Mouse (Mus musculus): Measurements from ENCODE around the gene Utp15. TPM values are rescaled to one million over a fixed set of nuclear protein-coding genes. Genes with fewer than 3 reads are reported as not detected.

The Utp15 gene
- polyA plus RNA-seq, 1 experiment from 2014 or later, result 32.1 TPM

DNA sequence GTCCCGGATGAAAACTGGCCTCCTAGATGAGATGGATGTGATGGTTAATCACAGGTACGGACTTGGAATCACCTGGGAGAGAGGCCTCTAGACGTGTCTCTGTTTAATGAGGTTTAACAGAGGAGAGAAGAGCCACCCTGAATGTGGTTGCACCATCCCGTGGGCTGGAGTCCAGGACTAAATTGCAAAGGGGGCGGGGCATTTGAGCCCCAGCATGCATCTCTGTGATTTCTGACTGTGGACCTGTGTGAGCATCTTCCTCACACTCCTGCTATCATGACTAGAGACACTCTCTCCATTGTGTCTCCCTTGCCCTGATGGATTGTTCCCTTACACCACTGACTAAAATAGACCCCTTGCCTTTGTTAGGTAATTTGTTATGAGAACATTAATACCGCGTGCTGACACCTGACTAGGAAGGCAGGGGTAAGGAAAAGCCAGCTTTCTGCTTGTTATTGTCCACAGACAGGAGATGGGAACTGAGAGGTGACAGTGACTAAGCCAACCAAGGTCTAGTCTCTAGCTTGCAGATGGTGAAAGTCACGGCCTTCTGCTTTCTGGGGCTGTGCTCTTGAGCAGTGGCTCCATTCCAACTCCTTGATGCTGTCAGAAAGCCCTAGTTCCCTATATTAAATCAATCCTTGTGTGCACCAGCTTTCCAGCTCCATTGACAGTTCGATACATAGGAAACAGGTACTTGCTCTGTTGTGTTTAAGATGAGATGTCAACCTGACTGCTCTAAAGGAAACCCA, 21.1 kb downstream of the Utp15 start:
- no peaks in the 10 kb centered on the region for H3K27me3 ChIP-seq (ENCODE audit: insufficient read depth, poor library complexity, severe bottlenecking)
- no peak overlapping the region for H3K4me3 ChIP-seq
- no peak for DNase-seq (ENCODE audit: low spot score)
- no peaks in the 10 kb centered on the region for H3K36me3 ChIP-seq
- H3K9me3 ChIP-seq, result no peaks in the 10 kb centered on the region
- WGBS, result 66% methylated on average over 9 of the region's 9 CpGs
- H3K27ac ChIP-seq, result no peak overlapping the region
- H3K4me1 ChIP-seq, result no peaks in the 10 kb centered on the region

DNA sequence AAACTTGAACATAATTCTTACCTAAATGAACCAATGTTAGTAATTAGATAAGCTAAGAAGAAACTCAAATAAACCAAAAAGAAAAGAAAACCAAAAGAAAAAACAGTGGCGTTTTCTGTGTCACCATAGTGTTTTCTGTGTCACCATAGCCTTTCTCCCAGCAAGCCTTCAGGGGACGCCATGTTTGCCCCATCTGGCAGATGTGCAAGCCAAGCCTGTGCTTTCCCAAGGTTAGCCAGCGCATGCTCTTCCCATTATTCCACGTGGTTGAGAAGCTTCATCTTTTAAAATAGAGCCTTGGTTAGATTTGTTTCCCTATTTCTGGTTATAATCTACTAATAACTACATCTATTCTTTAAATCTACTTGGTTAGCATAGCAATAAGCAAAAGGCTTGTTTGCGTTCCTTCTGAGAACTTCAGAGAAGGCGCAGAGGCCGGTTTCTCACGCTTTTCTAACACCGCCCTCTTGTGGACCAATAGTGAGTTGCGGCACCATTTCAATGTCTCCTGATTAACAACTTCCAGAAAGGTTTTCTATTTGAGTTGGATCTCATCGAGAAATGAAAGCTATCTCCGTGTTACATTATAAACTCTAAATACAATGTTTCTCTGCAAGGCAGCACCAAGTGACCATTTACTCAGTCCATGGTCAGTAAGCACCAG, 22.7 kb downstream of the Utp15 start:
- Histone ChIP-seq H3K9me3 (no peaks in the 10 kb centered on the region), H3K27me3 (ENCODE audit: insufficient read depth, poor library complexity, severe bottlenecking) (no peaks in the 10 kb centered on the region), H3K27ac (no peak overlapping the region), H3K36me3 (no peaks in the 10 kb centered on the region), H3K4me3 (no peak overlapping the region), H3K4me1 (no peaks in the 10 kb centered on the region)
- WGBS, result 20% methylated on average over 12 of the region's 12 CpGs
- DNase-seq (ENCODE audit: low spot score), result peak; percentile 83

DNA sequence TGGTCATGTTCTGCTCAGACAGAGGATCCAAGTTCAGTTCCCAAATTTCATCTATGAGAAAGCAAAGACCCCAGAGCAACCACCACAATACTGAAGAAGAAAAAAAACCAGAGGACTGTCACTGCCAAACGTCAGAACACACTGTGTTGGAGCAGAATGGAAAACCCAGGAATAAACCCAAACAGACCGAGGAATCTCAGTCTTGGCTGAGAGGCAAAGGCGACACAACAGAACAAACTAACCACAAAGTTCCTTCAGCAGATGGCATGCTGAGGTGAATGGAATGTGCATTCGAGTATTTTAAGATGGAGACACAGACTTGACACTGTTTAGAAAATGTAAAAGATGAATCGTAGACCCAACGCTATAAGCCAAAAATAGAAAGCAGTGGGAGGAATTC, 27.4 kb downstream of the Utp15 start:
- Histone ChIP-seq H3K9me3 (no peaks in the 10 kb centered on the region), H3K27me3 (ENCODE audit: insufficient read depth, poor library complexity, severe bottlenecking) (no peaks in the 10 kb centered on the region), H3K4me3 (no peak overlapping the region), H3K27ac (no peak overlapping the region), H3K4me1 (no peaks in the 10 kb centered on the region), H3K36me3 (no peaks in the 10 kb centered on the region)
- WGBS, result 73% methylated on average over 6 of the region's 6 CpGs
- DNase-seq (ENCODE audit: low spot score), result no peak

- Histone ChIP-seq H3K4me3 (no peak overlapping the region), H3K27me3 (ENCODE audit: insufficient read depth, poor library complexity, severe bottlenecking) (no peaks in the 10 kb centered on the region), H3K27ac (no peak overlapping the region), H3K4me1 (no peaks in the 10 kb centered on the region), H3K36me3 (no peaks in the 10 kb centered on the region), H3K9me3 (no peaks in the 10 kb centered on the region)
- DNase-seq (ENCODE audit: low spot score), result no peak
- 94% methylated on average over 1 of the region's 1 CpGs for WGBS
Measured at GRCm38 (mm10) chr13:98230511-98230910, 32.3 kb downstream of the Utp15 start.

DNA sequence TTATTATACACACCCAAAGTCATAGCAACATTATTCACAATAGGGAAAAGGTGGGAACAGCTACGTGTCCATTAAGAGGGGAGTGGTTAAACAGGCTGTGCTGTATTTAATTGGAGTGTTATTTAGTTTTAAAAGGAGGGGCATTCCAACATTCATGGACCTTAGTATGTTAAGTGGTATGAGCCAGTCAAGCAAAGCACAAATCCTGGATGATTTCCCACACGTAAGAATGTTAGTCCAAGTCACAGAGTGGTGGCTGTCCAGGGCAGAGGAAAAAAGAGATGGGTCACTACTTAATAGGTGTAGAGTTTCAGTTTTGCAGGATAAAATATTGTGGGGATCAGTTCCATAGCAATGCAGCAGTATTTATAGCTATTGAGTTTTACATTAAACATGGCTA, 36.6 kb downstream of the Utp15 start:
- Histone ChIP-seq H3K4me3 (no peak overlapping the region), H3K36me3 (no peaks in the 10 kb centered on the region), H3K27me3 (ENCODE audit: insufficient read depth, poor library complexity, severe bottlenecking) (peaks cover 8% of the 10 kb centered on the region; the same call in 1 of the 2 replicates), H3K27ac (no peak overlapping the region), H3K4me1 (no peaks in the 10 kb centered on the region), H3K9me3 (no peaks in the 10 kb centered on the region)
- DNase-seq (ENCODE audit: low spot score), result no peak
- 74% methylated on average over 2 of the region's 2 CpGs for WGBS

- Histone ChIP-seq H3K4me1 (no peaks in the 10 kb centered on the region), H3K4me3 (no peak overlapping the region), H3K36me3 (no peaks in the 10 kb centered on the region), H3K27me3 (ENCODE audit: insufficient read depth, poor library complexity, severe bottlenecking) (peaks cover 8% of the 10 kb centered on the region; the same call in 1 of the 2 replicates), H3K9me3 (no peaks in the 10 kb centered on the region), H3K27ac (no peak overlapping the region)
- WGBS, result 40% methylated on average over 12 of the region's 12 CpGs
- DNase-seq (ENCODE audit: low spot score), result no peak
Measured at GRCm38 (mm10) chr13:98222848-98223247, 40.0 kb downstream of the Utp15 start.

GRCm38 (mm10) chr13:98210137-98210536, 52.7 kb downstream of the Utp15 start:
- no peak for DNase-seq (ENCODE audit: low spot score)
- Histone ChIP-seq H3K4me1 (peaks cover 17% of the 10 kb centered on the region), H3K27me3 (ENCODE audit: insufficient read depth, poor library complexity, severe bottlenecking) (peaks cover 14% of the 10 kb centered on the region), H3K9me3 (no peaks in the 10 kb centered on the region), H3K36me3 (no peaks in the 10 kb centered on the region), H3K27ac (no peak overlapping the region), H3K4me3 (no peak overlapping the region)
- WGBS, result 76% methylated on average over 7 of the region's 7 CpGs

GRCm38 (mm10) chr13:98208842-98209241, 54.0 kb downstream of the Utp15 start:
- 38% methylated on average over 9 of the region's 9 CpGs for WGBS
- Histone ChIP-seq H3K27me3 (ENCODE audit: insufficient read depth, poor library complexity, severe bottlenecking) (peaks cover 17% of the 10 kb centered on the region), H3K27ac (no peak overlapping the region), H3K9me3 (no peaks in the 10 kb centered on the region), H3K4me3 (no peak overlapping the region), H3K4me1 (peaks cover 19% of the 10 kb centered on the region), H3K36me3 (no peaks in the 10 kb centered on the region)
- no peak for DNase-seq (ENCODE audit: low spot score)

- 2% methylated on average over 13 of the region's 13 CpGs for WGBS
- Histone ChIP-seq H3K36me3 (no peaks in the 10 kb centered on the region), H3K27me3 (ENCODE audit: insufficient read depth, poor library complexity, severe bottlenecking) (peaks cover 17% of the 10 kb centered on the region), H3K4me3 (peak overlapping the region; percentile 69), H3K27ac (peak overlapping the region; percentile 88), H3K9me3 (no peaks in the 10 kb centered on the region), H3K4me1 (peaks cover 25% of the 10 kb centered on the region)
- DNase-seq (ENCODE audit: low spot score), result no peak
Measured at GRCm38 (mm10) chr13:98206546-98206870, 56.3 kb downstream of the Utp15 start.

GRCm38 (mm10) chr13:98205771-98206545, 56.9 kb downstream of the Utp15 start, which contains the start of gene Arhgef28:
Gene Arhgef28, minus strand, starts transcription at chr13:98206439.
- H3K27ac ChIP-seq, result peak within 1 kb of the TSS; percentile 88

DNA sequence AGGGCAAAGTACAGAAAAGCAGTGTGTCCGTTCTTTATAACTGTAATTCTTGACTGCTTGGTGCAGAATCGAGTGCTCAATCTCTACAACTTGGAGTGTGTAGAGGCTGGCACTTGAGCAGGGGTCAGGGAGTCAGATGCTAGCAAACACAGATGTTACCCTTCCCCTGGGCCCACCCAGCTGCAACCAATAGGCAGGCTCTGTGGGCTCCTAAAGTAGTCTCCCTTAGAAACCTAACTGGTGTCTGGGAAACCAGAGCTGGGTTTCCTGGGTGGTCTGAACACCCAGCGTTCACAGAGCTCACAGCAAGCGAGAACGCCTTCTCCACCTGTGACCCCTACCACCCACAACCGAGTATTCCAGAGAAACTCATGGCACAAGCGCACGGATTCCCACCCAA, 57.7 kb downstream of the Utp15 start:
- no peaks in the 10 kb centered on the region for H3K36me3 ChIP-seq
- H3K4me1 ChIP-seq, result peaks cover 33% of the 10 kb centered on the region
- peaks cover 17% of the 10 kb centered on the region for H3K27me3 ChIP-seq (ENCODE audit: insufficient read depth, poor library complexity, severe bottlenecking)
- H3K27ac ChIP-seq, result peak overlapping the region; percentile 88; the same call in 1 of the 2 replicates
- no peaks in the 10 kb centered on the region for H3K9me3 ChIP-seq
- H3K4me3 ChIP-seq, result peak overlapping the region; percentile 69
- DNase-seq (ENCODE audit: low spot score), result no peak
- 37% methylated on average over 8 of the region's 8 CpGs for WGBS

More at GRCm38 (mm10) chr13:98205771-98206545, 56.9 kb downstream of the Utp15 start, which contains the start of gene Arhgef28:
- peak; percentile 89 for DNase-seq (ENCODE audit: low spot score)
- Histone ChIP-seq H3K36me3 (no peaks in the 10 kb centered on the region), H3K4me3 (peak within 1 kb of the TSS; percentile 69), H3K27me3 (ENCODE audit: insufficient read depth, poor library complexity, severe bottlenecking) (peaks cover 17% of the 10 kb centered on the region), H3K4me1 (peaks cover 30% of the 10 kb centered on the region), H3K9me3 (no peaks in the 10 kb centered on the region)
- 1% methylated on average over 66 of the region's 76 CpGs for WGBS

GRCm38 (mm10) chr13:98204371-98204770, 58.5 kb downstream of the Utp15 start:
- Histone ChIP-seq H3K36me3 (no peaks in the 10 kb centered on the region), H3K4me3 (no peak overlapping the region), H3K27ac (no peak overlapping the region), H3K27me3 (ENCODE audit: insufficient read depth, poor library complexity, severe bottlenecking) (peaks cover 17% of the 10 kb centered on the region), H3K9me3 (no peaks in the 10 kb centered on the region), H3K4me1 (peaks cover 33% of the 10 kb centered on the region)
- DNase-seq (ENCODE audit: low spot score), result no peak
- WGBS, result 87% methylated on average over 8 of the region's 8 CpGs

- Histone ChIP-seq H3K4me1 (peaks cover 29% of the 10 kb centered on the region), H3K27ac (peak overlapping the region; percentile 69), H3K27me3 (ENCODE audit: insufficient read depth, poor library complexity, severe bottlenecking) (peaks cover 4% of the 10 kb centered on the region; the same call in 1 of the 2 replicates), H3K4me3 (peak overlapping the region; percentile 22; the same call in 1 of the 2 replicates), H3K36me3 (no peaks in the 10 kb centered on the region), H3K9me3 (no peaks in the 10 kb centered on the region)
- WGBS, result 23% methylated on average over 9 of the region's 9 CpGs
- DNase-seq (ENCODE audit: low spot score), result no peak
Measured at GRCm38 (mm10) chr13:98201436-98201835, 61.4 kb downstream of the Utp15 start.
